Mouse (Mus musculus) monocyte, adult 5-6 weeks (primary cell): ENCODE results near the gene Brd7. TPM values are rescaled to one million over a fixed set of nuclear protein-coding genes. Genes with fewer than 3 reads are reported as not detected.
A peak's percentile ranks its signal among the peaks of the same experiment; 100 is the strongest.

Experiments
- ATAC-seq: fragments of 153-309, 156-312 bp; replicated peaks from 2 replicates; pipeline ENCODE4 v1.8.0; 2017; ENCODE audit warnings: mild to moderate bottlenecking; ENCODE audit not compliant: low TSS enrichment, insufficient number of reproducible peaks, severe bottlenecking, poor library complexity, low FRiP score
- total RNA-seq: library from RNA; stranded (forward); fragments of 200-1000, 200-491, 200-594 nt; gene quantifications from 3 replicates; pipeline ENCODE4 v1.2.3, GENCODE M21; 2017

Brd7 gene
- total RNA-seq: 64.0 to 69.8 TPM (median 69.1 TPM) in 3 replicates

GRCm38 (mm10) chr8:88361708-88362428 is at the start of gene Brd7:
Gene Brd7 (minus strand): TSS chr8:88362194.
- ATAC-seq: peak; percentile 57

- ATAC-seq: no peak
These were observed 49.5 kb upstream of the Brd7 start for GRCm38 (mm10) chr8:88411461-88411860.

- ATAC-seq: no peak
These were observed 47.5 kb upstream of the Brd7 start for GRCm38 (mm10) chr8:88409401-88409940.

GRCm38 (mm10) chr8:88407716-88408115 is 45.7 kb upstream of the Brd7 start:
- ATAC-seq: no peak

GRCm38 (mm10) chr8:88398060-88398459 is 36.1 kb upstream of the Brd7 start:
- no peak for ATAC-seq

GRCm38 (mm10) chr8:88393298-88393697 is 31.3 kb upstream of the Brd7 start:
- no peak for ATAC-seq

GRCm38 (mm10) chr8:88390749-88391148 is 28.8 kb upstream of the Brd7 start:
- no peak for ATAC-seq

- ATAC-seq: no peak
These were observed 26.8 kb upstream of the Brd7 start for GRCm38 (mm10) chr8:88388691-88389239.

- no peak for ATAC-seq
These were observed 25.9 kb upstream of the Brd7 start for GRCm38 (mm10) chr8:88387874-88388273.

- no peak for ATAC-seq
These were observed 21.2 kb upstream of the Brd7 start for GRCm38 (mm10) chr8:88383164-88383556.

- no peak for ATAC-seq
These were observed 20.5 kb upstream of the Brd7 start for GRCm38 (mm10) chr8:88382311-88383163.

GRCm38 (mm10) chr8:88380497-88380896 is 18.5 kb upstream of the Brd7 start:
- ATAC-seq: no peak

GRCm38 (mm10) chr8:88376836-88377582 is 15.0 kb upstream of the Brd7 start:
- ATAC-seq: no peak

- ATAC-seq: no peak
These were observed 9.5 kb upstream of the Brd7 start for GRCm38 (mm10) chr8:88371522-88371921.

GRCm38 (mm10) chr8:88369805-88370204 is 7.8 kb upstream of the Brd7 start:
- ATAC-seq: no peak

GRCm38 (mm10) chr8:88369221-88369620 is 7.2 kb upstream of the Brd7 start:
- no peak for ATAC-seq

- ATAC-seq: no peak
These were observed 604 bp upstream of the Brd7 start for GRCm38 (mm10) chr8:88362446-88363150.

GRCm38 (mm10) chr8:88361044-88361707 is 818 bp downstream of the Brd7 start:
- peak; percentile 11; the same call in 1 of the 2 replicates for ATAC-seq
